Mouse (Mus musculus): ENCODE measurements around the gene Ctu1.
"Not testable (repeated sequence)": the region's sequence is repeated elsewhere in the genome, so short reads cannot be mapped to it uniquely, and the experiment has no call there.

Gene Ctu1

DNA sequence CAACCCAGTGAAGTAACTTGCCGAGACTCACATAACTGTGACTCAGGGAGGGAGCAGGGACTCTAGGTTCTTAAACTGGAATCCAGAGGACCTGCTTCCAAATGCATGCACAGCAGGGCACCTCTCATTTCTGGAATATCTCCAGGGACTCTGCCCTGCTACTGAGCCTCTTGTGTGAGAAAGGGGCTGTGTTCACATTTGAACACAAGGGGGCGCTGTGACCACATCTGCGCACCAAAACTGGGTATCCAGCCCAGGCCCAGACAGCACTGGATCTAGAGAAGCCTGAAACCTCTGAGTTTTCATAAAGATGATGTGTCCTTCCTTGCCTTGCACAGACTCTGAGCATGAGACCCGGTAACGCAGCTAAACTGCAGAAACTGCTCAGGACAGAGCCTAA lies 9.1 kb downstream of the Ctu1 start:
- peak; percentile 17 for DNase-seq (ENCODE audit: low spot score)

- DNase-seq (ENCODE audit: low spot score) = not testable (repeated sequence)
Observed at GRCm38 (mm10) chr7:43682511-43682910, 10.7 kb downstream of the Ctu1 start.

GRCm38 (mm10) chr7:43685088-43685487 lies 13.3 kb downstream of the Ctu1 start:
- DNase-seq (ENCODE audit: low spot score) = no peak

- no peak for DNase-seq (ENCODE audit: low spot score)
Observed at GRCm38 (mm10) chr7:43690118-43690517, 18.3 kb downstream of the Ctu1 start, which contains the start of gene Klk14. Gene Klk14, plus strand, starts transcription at chr7:43690418.

- no peak for DNase-seq (ENCODE audit: low spot score)
Observed at GRCm38 (mm10) chr7:43710031-43710430, 38.2 kb downstream of the Ctu1 start.

DNA sequence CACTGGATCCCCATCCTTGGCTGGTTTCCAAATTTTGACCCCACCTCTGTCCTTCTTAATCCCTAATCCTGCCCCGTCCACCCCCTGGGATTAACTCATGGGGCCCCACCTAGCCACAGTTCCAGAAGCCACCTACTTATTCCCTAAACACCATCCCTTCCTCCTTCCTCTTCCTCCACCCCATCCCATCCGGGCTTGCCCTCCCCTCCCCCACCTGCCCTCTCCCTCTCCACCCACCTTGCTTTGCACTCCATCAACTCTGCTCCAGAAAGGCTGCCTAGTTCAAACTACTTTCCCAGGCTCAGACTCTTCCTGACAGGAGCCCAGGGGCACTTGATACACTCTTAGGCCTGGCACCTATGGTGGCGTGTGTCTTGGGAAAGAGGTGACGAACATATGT lies 40.5 kb downstream of the Ctu1 start, which contains the start of gene Klk13:
Klk13 (plus strand) TSS at position 301 of the 400 bp plus-strand sequence.
- no peak for DNase-seq (ENCODE audit: low spot score)

- DNase-seq (ENCODE audit: low spot score) = no peak
Observed at GRCm38 (mm10) chr7:43712917-43713316, 41.1 kb downstream of the Ctu1 start.

GRCm38 (mm10) chr7:43713741-43714351 lies 42.0 kb downstream of the Ctu1 start:
- DNase-seq (ENCODE audit: low spot score) = no peak

Measured in ovary, postnatal 10 days (tissue).